Mouse (Mus musculus): ENCODE data around the gene Gm20489. TPM values are rescaled to one million over a fixed set of nuclear protein-coding genes. Genes with fewer than 3 reads are reported as not detected.

Gene Gm20489
- polyA plus RNA-seq (2014; fragmentation: Illumina TruSeq; extraction: RNeasy Lipid Tissue Mini Kit (QIAGEN cat#74804); ENCODE audit: low read depth, low replicate concordance): not detected

GRCm38 (mm10) chrX:101268755-101269124 is at the start of gene Gm20489:
Gene Gm20489 (minus strand): TSS chrX:101269023.

GRCm38 (mm10) chrX:101299055-101299454 is 30.2 kb upstream of the Gm20489 start, which contains the start of gene Nlgn3:
Gene Nlgn3 (plus strand): TSS chrX:101299168.

GRCm38 (mm10) chrX:101273875-101274738 is 5.3 kb upstream of the Gm20489 start, which contains the start of gene Med12:
Gene Med12 (plus strand): TSS chrX:101274030.

GRCm38 (mm10) chrX:101268025-101268754 is 633 bp downstream of the Gm20489 start, which contains the start of gene Il2rg:
Gene Il2rg (minus strand): TSS chrX:101268255.

GRCm38 (mm10) chrX:101263892-101264291 is 4.9 kb downstream of the Gm20489 start, which contains the start of gene Gm614:
Gene Gm614 (minus strand): TSS chrX:101263992.

GRCm38 (mm10) chrX:101253952-101254729 is 14.7 kb downstream of the Gm20489 start, which contains the start of gene Foxo4:
Gene Foxo4 (plus strand): TSS chrX:101254528.

GRCm38 (mm10) chrX:101221834-101222795 is 46.7 kb downstream of the Gm20489 start, which contains the start of gene Snx12:
Gene Snx12 (minus strand): TSS chrX:101222563.

Other genes with a start within 250 kb of the Gm20489 start
- gene Tex11, start 209.4 kb downstream of the Gm20489 start, polyA plus RNA-seq (2014; fragmentation: Illumina TruSeq; extraction: RNeasy Lipid Tissue Mini Kit (QIAGEN cat#74804); ENCODE audit: low read depth, low replicate concordance): not detected
- gene Slc7a3, start 183.0 kb downstream of the Gm20489 start, polyA plus RNA-seq (2014; fragmentation: Illumina TruSeq; extraction: RNeasy Lipid Tissue Mini Kit (QIAGEN cat#74804); ENCODE audit: low read depth, low replicate concordance): 0.44 TPM
- 38.9 TPM for gene Snx12, start 46.5 kb downstream of the Gm20489 start, polyA plus RNA-seq (2014; fragmentation: Illumina TruSeq; extraction: RNeasy Lipid Tissue Mini Kit (QIAGEN cat#74804); ENCODE audit: low read depth, low replicate concordance)
- 12.3 TPM for gene Foxo4, start 14.5 kb downstream of the Gm20489 start, polyA plus RNA-seq (2014; fragmentation: Illumina TruSeq; extraction: RNeasy Lipid Tissue Mini Kit (QIAGEN cat#74804); ENCODE audit: low read depth, low replicate concordance)
- gene Gm614, start 5.0 kb downstream of the Gm20489 start, polyA plus RNA-seq (2014; fragmentation: Illumina TruSeq; extraction: RNeasy Lipid Tissue Mini Kit (QIAGEN cat#74804); ENCODE audit: low read depth, low replicate concordance): not detected
- 8.2 TPM for gene Il2rg, start 768 bp downstream of the Gm20489 start, polyA plus RNA-seq (2014; fragmentation: Illumina TruSeq; extraction: RNeasy Lipid Tissue Mini Kit (QIAGEN cat#74804); ENCODE audit: low read depth, low replicate concordance)
- 3.2 TPM for gene Med12, start 5.0 kb upstream of the Gm20489 start, polyA plus RNA-seq (2014; fragmentation: Illumina TruSeq; extraction: RNeasy Lipid Tissue Mini Kit (QIAGEN cat#74804); ENCODE audit: low read depth, low replicate concordance)
- gene Nlgn3, start 30.1 kb upstream of the Gm20489 start, polyA plus RNA-seq (2014; fragmentation: Illumina TruSeq; extraction: RNeasy Lipid Tissue Mini Kit (QIAGEN cat#74804); ENCODE audit: low read depth, low replicate concordance): not detected
- 6.3 TPM for gene Gjb1, start 107.4 kb upstream of the Gm20489 start, polyA plus RNA-seq (2014; fragmentation: Illumina TruSeq; extraction: RNeasy Lipid Tissue Mini Kit (QIAGEN cat#74804); ENCODE audit: low read depth, low replicate concordance)
- gene Zmym3, start 151.8 kb upstream of the Gm20489 start, polyA plus RNA-seq (2014; fragmentation: Illumina TruSeq; extraction: RNeasy Lipid Tissue Mini Kit (QIAGEN cat#74804); ENCODE audit: low read depth, low replicate concordance): 11.8 TPM
- 195 TPM for gene Nono, start 160.3 kb upstream of the Gm20489 start, polyA plus RNA-seq (2014; fragmentation: Illumina TruSeq; extraction: RNeasy Lipid Tissue Mini Kit (QIAGEN cat#74804); ENCODE audit: low read depth, low replicate concordance)
- not detected for gene Itgb1bp2, start 180.1 kb upstream of the Gm20489 start, polyA plus RNA-seq (2014; fragmentation: Illumina TruSeq; extraction: RNeasy Lipid Tissue Mini Kit (QIAGEN cat#74804); ENCODE audit: low read depth, low replicate concordance)

Data from kidney, adult 10 weeks (tissue).